Mouse (Mus musculus) MEL-GATA-1-ER (cell line): ENCODE data around the gene Btbd35f8.
"Not testable (repeated sequence)": the region's sequence is repeated elsewhere in the genome, so short reads cannot be mapped to it uniquely, and the experiment has no call there.

ENCODE experiments used
- DNase-seq: peaks from one replicate; pipeline ENCODE4 v3.0.0-alpha.2; 2012; ENCODE audit warnings: low read depth; ENCODE audit errors: extremely low read depth

Gene Btbd35f8

DNA sequence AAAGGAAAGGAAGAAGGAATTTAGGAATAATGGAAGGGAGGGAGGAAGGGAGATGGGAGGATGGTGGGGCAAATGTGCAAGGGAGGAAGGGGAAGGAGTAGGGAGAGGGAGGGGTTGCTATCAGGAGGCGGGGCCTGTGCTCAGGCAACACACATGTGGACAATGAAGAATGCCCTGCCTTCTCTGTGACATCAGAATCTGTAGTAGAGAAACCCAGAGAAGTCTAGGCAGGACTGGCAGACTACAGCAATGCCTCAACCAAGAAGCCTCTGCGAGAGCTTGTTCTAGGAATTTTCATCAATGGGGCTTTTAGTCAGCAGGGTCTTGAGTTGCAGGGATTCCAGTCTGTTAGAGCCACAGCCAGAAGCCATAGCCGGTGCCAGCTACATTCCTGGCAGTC, at the start of gene Btbd35f8:
Btbd35f8 (plus strand) TSS at position 301 of the 400 bp plus-strand sequence.
- DNase-seq = not testable (repeated sequence)
